Mouse (Mus musculus) embryonic stem cell, embryonic (primary cell): ENCODE measurements around the gene Adh1.

Source experiments
- CTCF ChIA-PET, 4 experiments: fragments of 300-600 bp in 2 of 4; fragments of 350-600 bp in 2 of 4; sonication (Branson Sonifier 250); formaldehyde crosslinking; loops; one replicate each; lab custom pipeline; 2022; ENCODE audit warnings: inconsistent platforms in 2 of 4; lab: Charles Lee
- POLR2A ChIA-PET, 4 experiments: fragments of 300-600 bp in 2 of 4; fragments of 350-600 bp in 2 of 4; sonication (Branson Sonifier 250); formaldehyde crosslinking; loops; one replicate each; lab custom pipeline; 2022; ENCODE audit warnings: antibody characterized with exemption in 4 of 4, inconsistent platforms in 1 of 4; lab: Charles Lee

Gene Adh1

GRCm38 (mm10) chr3:138263154-138263930 lies 2.6 kb downstream of the Adh1 start:
- ChIA-PET POLR2A (interaction anchor here in 1 of 4 experiments (1.7 kb wide), 1 partner anchor 10 kb away, joined by 4 read pairs; no protein-coding TSS in a partner anchor), CTCF (no interaction called here)

- ChIA-PET POLR2A (no interaction called here), CTCF (no interaction called here)
These were observed 3.9 kb downstream of the Adh1 start for GRCm38 (mm10) chr3:138264648-138265047.

- CTCF ChIA-PET: no interaction called here
- POLR2A ChIA-PET: no interaction called here
These were observed 9.7 kb downstream of the Adh1 start for GRCm38 (mm10) chr3:138270507-138270906.

DNA sequence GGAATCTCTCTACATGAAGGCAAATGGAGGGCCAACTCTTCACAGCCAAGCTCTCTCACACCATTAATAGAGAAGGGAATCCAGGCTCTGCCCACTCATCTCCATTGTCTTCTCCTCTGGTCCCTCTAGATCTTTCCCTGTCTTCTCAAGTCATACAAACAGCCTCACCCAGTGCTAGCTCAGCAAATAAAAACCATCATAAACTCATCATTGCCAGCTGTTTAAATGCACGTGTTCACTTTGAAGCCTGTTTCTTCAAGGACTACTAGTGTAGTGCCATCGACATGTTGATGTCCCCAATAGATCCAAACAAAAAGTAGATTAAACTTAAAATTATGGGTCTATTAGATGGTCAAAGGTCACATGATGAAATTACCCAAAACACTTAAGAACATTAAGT lies 10.5 kb downstream of the Adh1 start:
- ChIA-PET POLR2A (interaction anchor here in 1 of 4 experiments (1.3 kb wide), 1 partner anchor 11 kb away, joined by 3 read pairs; no protein-coding TSS in a partner anchor), CTCF (no interaction called here)

- ChIA-PET CTCF (interaction anchor here in 1 of 4 experiments (1.2 kb wide), 1 partner anchor 75 kb away, joined by 4 read pairs; no protein-coding TSS in a partner anchor), POLR2A (interaction anchor here in 2 of 4 experiments (1.2 to 1.7 kb wide), 5 partner anchors 10 to 409 kb away, joined by 3 to 4 read pairs (median 3); partner anchors contain the start of genes H2afz (in 1 of the 2) and Trmt10a (in 1 of the 2))
These were observed 12.3 kb downstream of the Adh1 start for GRCm38 (mm10) chr3:138273080-138273479.

DNA sequence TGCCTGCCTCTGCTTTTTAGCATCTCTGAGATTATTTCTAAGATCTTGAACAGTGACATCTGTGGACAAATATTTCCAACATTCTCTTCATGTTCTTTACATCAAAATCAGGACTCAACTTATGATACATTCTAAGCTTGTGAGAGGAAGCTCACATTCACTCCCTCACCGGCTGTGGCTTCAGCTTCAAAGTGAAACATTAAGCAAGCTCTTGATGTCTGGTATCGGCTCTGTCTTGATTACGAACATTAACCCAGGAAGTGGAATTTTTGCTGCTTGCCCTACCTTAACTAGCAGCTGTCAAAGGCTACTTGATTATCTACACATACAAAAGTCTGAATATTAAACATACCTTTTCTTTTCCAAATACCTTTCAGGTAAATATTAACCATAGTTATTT lies 14.3 kb downstream of the Adh1 start:
- ChIA-PET CTCF (interaction anchor here in 1 of 4 experiments (1.1 kb wide), 1 partner anchor 77 kb away, joined by 3 read pairs; no protein-coding TSS in a partner anchor), POLR2A (no interaction called here)

GRCm38 (mm10) chr3:138282556-138282955 lies 21.8 kb downstream of the Adh1 start:
- CTCF ChIA-PET: no interaction called here
- POLR2A ChIA-PET: interaction anchor here in 1 of 4 experiments (1.0 kb wide), 1 partner anchor 11 kb away, joined by 3 read pairs; no protein-coding TSS in a partner anchor

DNA sequence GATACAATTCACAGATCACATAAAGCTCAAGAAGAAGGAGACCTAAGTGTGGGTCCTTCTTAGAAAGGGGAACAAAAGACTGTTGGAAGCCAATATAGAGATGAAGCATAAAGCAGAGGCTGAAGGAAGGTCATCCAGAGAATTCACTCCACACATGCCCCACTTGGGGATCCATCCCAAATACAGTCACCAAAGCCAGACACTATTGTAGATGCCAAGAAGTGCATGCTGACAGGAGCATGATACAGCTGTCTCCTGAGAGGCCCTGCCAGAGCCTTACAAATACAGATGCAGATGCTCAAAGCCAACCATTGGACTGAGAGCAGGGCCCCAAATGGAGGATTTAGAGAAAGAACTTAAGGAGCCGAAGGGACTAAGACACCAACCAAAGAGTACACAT lies 23.0 kb downstream of the Adh1 start:
- ChIA-PET CTCF (no interaction called here), POLR2A (no interaction called here)

GRCm38 (mm10) chr3:138285986-138286385 lies 25.2 kb downstream of the Adh1 start:
- CTCF ChIA-PET: no interaction called here
- POLR2A ChIA-PET: interaction anchor here in 1 of 4 experiments (0.7 kb wide), 1 partner anchor 24 kb away, joined by 3 read pairs; no protein-coding TSS in a partner anchor

GRCm38 (mm10) chr3:138287686-138288085 lies 26.9 kb downstream of the Adh1 start:
- ChIA-PET POLR2A (interaction anchor here in 1 of 4 experiments (1.3 kb wide), 1 partner anchor 424 kb away, joined by 3 read pairs; the partner anchor contains the start of gene H2afz), CTCF (no interaction called here)

- ChIA-PET POLR2A (no interaction called here), CTCF (interaction anchor here in 3 of 4 experiments (0.6 to 1.4 kb wide), 3 partner anchors 79 to 481 kb away, joined by 3 to 6 read pairs (median 3); no protein-coding TSS in a partner anchor)
These were observed 29.9 kb downstream of the Adh1 start for GRCm38 (mm10) chr3:138290672-138291071.

DNA sequence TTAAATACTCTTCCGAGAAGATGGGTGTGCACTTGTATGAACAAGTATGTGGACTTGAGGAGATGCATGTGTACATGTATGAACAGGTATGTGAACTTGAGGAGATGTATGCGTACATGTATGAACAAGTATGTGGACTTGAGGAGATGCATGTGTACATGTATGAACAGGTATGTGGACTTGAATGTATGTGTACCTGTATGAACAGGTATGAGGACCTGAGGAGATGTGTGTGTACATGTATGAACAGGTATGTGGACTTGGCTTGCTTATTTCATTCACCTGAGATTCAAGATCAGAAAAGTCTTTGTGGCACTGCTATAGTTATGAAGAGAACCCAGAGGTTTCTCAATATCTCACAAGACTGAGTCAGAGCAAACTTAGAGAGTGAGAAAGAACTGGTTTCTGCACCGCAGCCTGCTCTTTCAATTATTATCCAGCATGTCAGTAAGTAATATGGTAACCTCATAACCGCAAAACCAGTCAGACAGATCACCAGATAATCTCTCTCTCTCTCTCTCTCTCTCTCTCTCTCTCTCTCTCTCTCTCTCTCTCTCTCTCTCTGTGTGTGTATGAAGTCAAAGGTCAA lies 30.8 kb downstream of the Adh1 start:
- ChIA-PET POLR2A (no interaction called here), CTCF (no interaction called here)

GRCm38 (mm10) chr3:138293298-138293895 lies 32.6 kb downstream of the Adh1 start:
- ChIA-PET CTCF (interaction anchor here in 1 of 4 experiments (0.6 kb wide), 1 partner anchor 693 kb away, joined by 11 read pairs; no protein-coding TSS in a partner anchor), POLR2A (no interaction called here)

GRCm38 (mm10) chr3:138300130-138300529 lies 39.3 kb downstream of the Adh1 start:
- POLR2A ChIA-PET: no interaction called here
- CTCF ChIA-PET: interaction anchor here in 1 of 4 experiments (0.6 kb wide), 1 partner anchor 552 kb away, joined by 6 read pairs; no protein-coding TSS in a partner anchor

DNA sequence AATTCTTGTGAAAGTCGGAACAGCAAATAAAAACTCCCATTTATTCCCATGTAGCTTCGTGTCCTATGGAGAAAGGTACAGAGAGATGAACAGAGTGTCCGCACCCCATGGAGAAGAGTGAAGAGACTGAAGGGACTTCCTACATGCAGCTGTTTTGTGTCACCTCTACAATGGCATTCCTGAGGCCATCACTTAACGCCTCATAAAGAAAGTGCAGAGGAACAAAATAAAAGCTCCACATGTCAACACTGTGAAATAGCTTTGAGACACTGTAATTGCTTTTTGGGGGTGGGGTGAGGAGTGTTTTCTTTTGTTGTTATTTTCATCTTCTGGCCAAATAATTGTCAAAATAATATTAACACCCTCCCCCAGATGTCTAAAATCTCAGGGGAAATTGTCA lies 41.9 kb downstream of the Adh1 start:
- POLR2A ChIA-PET: interaction anchor here in 1 of 4 experiments (0.8 kb wide), 1 partner anchor 325 kb away, joined by 3 read pairs; no protein-coding TSS in a partner anchor
- CTCF ChIA-PET: interaction anchor here in 1 of 4 experiments (0.6 kb wide), 2 partner anchors 8 to 550 kb away, joined by 3 read pairs; no protein-coding TSS in a partner anchor

DNA sequence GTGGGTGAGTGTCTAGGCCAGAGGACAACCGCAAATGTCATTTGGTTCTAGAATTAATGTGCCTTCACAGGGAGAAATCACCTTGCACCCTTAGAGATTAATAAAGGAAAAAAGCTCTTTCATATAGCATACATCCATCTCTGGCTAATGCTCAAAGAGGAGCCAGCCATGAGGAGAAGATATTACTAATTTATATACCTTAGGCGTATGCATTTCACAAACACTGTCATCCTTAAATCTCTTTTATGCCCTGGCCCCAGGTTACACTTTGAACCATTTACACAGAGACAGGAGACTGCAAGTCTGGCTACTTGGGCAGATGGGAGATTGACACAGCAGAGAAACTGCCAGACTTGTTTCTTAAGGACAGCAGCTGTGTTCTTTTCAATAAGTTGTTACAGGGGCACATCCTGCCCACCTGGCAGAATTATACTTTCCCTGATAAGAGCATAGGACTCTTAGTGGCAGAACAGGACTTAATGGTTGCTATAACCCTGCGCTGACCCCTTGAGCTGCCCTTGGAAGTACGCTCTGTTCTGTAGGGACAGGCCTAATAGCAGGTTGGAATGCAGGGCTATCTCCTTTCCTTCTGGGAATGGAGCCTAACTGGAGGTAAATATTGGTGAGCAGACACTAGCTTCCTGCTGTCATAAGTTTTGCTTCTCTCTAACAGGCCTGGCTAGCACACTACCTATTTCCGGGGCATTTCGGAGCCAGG lies 43.1 kb downstream of the Adh1 start:
- POLR2A ChIA-PET: interaction anchor here in 1 of 4 experiments (1.1 kb wide), 1 partner anchor 160 kb away, joined by 4 read pairs; no protein-coding TSS in a partner anchor
- CTCF ChIA-PET: interaction anchor here in 1 of 4 experiments (1.2 kb wide), 1 partner anchor 106 kb away, joined by 4 read pairs; no protein-coding TSS in a partner anchor

DNA sequence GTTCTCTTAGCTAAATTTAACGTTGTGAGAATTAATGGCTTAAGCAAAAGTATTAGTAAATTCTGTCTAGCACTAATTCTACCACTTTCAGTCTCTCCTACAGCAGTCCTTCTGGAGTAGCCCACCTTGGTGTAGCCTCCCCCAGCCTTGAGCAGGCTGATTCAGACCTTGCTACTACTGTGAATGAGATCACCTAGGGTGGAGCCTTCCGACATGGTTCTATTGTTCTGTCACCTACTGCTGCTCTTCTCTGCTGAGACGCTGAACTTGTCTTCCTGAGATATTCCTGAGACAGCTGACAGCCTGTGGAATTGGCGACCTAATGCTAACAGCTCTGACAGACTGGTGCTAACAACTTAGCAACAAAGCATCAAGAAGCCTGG lies 43.7 kb downstream of the Adh1 start:
- POLR2A ChIA-PET: interaction anchor here in 2 of 4 experiments (0.6 to 1.1 kb wide), 3 partner anchors 157 to 700 kb away, joined by 3 to 4 read pairs (median 3); no protein-coding TSS in a partner anchor
- CTCF ChIA-PET: interaction anchor here in 2 of 4 experiments (0.6 to 1.2 kb wide), 2 partner anchors 106 to 323 kb away, joined by 3 to 4 read pairs; no protein-coding TSS in a partner anchor
